Mouse (Mus musculus) lung, postnatal 10 days (tissue): ENCODE measurements around the gene Crlf1.

Experiments
- DNase-seq: peaks from one replicate; pipeline ENCODE4 v3.0.0; 2021

The Crlf1 gene

DNA sequence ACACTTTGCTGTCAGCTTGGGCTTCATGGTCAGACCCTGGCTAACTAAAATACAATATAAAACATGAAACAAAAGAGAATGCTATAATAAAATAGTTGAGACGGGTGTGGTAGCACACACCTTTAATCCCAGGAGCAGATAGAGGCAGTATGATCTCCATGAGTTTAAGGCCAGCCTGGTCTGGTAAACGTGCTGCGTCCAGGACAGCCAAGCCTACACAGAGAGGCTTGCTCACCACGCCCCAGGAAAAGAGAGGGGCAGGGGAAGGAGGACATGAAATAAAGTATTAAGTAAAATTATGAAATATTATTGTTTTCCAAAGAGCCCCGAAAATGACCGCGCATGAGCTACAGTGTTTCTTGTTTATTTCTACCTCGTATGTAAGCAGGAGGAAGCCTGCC lies 34.2 kb downstream of the Crlf1 start:
- no peak for DNase-seq

DNA sequence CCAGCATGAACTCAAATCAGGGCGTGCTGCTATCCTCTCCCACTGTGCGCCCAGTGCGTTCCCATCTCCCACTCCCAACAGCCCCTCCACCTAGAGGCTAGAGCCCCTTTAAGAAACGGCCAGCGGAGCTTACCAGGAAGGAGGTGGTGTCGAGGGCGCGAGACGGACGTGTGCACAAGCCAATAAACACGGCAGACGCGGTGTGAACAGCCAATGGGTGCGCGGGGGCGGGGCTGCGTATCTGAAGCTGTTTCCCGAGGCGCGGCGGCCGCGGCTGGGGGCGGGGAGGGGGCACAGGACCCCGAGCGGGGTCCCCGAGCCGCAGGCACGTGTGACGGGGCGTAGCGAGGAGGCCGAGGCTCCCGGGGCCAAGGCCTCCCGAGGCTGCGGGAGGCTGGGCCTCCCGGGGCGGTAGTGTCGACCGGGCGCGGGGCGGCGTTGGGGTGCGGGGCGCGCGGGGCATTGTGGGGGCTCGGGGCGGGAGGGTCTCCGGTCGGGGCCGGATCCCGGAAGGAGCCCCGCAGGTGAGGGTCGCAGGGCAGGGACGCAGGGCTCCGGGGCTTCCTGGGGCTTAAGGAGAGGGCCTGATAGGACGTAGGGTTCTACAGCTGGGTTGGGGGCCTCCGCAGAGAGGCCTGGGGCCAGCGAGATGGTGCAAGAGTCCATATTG lies 34.7 kb downstream of the Crlf1 start, which contains the start of the genes Fkbp8 and Kxd1:
Gene Fkbp8 (plus strand): TSS at position 213 of the 670 bp plus-strand sequence.
Gene Kxd1 (minus strand): TSS at position 445 of the 670 bp plus-strand sequence.
- peak; percentile 98 for DNase-seq

DNA sequence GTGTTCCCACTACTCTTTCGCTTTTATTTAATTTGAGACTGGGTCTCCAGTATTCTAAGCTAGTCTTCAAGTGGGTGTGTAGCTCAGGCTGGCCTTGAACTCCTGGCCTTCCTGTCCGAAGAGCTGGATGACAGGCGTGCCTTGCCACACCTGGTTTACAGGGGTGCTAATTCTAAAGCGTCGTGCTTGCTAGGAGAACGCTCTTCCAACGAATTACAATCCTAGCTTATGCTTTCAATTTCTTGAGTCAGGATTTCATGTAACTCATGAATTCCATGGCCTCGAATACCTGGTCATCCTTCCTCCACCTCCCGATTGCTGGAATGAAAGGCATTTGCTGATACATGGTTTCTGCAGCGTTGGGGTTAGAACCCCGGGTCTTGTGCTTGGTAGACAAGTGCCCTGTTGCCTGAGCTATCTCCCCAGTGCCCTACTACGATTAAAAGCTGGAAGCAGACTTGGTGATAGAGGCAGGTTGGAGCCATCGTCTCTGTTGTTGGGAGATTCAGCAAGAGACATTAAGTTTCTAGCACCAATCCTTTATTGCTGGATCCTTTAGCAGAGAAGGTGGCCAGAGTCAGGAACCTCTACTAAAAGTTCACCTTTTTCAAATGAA lies 35.3 kb downstream of the Crlf1 start:
- no peak for DNase-seq

DNA sequence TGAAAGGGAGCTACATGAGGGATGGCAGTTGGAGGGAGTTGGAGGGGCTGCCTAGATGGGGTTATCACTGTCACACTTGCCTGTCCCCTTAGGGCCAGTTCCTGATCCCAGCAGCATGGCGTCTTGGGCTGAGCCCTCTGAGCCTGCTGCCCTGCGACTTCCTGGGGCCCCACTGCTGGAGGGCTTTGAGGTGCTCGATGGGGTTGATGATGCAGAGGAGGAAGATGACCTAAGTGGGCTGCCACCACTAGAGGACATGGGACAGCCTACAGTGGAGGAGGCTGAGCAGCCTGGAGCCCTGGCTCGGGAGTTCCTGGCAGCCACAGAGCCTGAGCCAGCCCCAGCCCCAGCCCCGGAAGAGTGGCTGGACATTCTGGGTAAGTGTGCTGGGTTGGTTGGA lies 36.3 kb downstream of the Crlf1 start:
- no peak for DNase-seq

DNA sequence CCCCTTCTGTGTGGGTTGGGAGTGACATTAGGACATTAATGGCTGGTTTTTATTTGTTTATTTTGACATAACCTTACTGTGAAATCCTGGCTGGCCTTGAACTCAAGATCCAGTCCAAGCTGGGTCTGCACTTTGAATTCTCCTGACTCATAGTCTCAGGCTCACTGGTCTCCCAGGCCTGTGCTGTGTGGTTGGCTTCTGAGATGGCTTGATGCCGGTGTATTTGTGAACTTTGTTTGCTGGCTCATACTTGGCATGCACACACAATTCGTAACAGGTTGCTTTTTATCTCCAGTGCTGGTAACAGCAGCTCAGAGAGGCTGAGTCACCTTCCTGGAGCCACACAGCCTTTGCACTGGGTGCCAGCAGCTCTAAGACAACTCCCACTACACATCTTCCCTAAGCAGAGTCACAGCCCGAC lies 36.8 kb downstream of the Crlf1 start:
- no peak for DNase-seq

DNA sequence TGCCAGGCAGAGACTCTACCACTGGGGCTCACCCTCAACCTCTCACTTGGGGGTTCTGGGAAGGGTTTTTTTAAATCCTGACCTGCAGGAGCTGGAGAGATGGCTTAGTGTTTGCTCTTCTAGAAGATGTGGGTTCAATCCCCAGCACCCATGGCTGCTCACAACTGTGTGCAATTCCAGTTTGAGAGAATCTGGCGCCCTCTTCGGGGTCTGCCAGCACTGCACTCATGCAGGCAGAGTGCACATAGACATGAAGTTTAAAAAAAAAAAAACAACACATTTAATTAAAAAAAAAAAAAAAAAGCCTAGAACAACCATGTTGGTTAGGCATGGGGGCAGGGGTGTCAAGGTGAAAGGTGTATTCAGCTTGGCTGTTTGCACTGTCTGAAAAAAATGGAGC lies 37.4 kb downstream of the Crlf1 start:
- peak; percentile 37 for DNase-seq

DNA sequence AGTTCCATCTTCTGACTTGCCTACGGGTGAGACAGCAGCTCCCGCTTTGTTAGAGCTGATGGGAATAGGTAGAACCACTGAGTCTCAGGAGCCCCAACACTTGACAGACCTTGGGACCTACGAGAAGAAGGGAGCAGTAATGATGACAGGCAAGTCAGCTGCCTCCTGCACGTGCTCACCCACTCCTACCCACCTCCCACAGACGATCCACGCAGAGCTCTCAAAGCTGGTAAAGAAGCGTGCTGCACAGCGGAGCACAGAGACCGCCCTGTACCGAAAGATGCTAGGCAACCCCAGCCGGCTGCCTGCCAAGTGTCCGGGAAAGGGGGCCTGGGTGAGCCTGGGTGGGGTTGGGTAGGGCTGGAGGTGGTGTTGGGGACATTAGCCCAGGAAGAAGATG lies 41.3 kb downstream of the Crlf1 start:
- DNase-seq: no peak

DNA sequence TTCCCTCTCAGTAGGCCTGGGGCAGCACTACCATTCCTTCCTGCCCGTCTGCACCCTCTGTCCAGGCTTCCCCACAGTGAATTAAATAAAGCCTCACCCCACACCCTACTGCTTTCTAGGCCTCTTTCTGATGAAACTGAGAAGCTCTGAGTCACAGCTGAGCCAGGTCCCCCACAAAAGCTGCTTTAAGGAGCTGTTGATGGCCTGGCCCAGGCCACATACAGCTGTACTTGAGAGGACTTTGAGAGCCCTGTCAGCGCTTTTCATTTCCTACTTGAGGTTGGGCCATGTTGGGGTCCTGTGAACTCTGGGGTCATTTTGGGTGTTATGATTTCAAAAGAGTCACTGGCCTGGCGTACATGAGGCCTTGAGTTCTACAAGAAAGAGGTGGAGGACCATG lies 42.3 kb downstream of the Crlf1 start:
- peak; percentile 61 for DNase-seq

DNA sequence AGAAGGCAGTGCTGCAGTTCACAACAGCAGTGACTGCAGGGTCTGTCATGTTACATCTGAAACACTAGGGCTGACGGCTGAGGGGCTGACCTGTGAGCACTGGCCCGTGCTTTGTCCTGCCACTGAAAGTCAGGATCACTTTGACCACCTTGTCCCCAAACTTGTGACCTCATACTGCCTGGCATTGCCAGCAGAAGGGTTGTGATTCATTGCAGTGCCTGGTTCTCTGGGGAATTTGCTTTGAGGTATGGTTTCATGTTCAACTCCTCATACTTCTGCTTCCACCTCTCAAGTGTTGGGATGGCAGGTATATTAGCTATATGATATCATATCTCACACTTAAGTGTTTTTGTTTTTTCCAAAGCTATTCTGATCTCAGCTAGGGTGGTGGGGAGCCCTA lies 42.7 kb downstream of the Crlf1 start:
- no peak for DNase-seq

DNA sequence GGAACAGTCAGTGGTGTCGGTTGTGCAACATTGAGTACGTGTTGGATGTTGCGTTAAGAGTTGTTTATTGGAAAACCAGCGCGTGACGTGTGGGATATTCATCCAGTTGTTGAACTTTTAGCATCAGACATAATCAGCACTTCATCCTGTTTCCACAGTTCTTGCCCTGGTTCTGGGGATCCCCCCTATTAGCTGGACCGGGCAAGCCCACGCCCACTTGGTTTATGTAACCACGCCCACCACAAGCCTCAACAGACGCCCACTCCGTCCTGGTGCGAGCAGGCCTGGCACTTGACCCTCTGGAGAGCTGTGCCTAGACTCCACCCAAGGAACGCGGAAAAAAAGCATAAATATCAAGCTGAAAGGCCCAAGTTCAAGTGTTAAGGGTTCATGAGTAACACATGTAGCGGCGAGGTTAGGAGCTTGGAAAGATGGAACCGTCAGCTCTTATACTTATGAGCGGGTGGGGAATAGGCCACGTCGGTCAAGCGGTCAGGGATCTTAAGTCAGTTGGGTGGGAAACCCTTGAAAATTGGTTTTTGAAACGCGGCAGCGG lies 45.1 kb downstream of the Crlf1 start:
- DNase-seq: peak; percentile 90

DNA sequence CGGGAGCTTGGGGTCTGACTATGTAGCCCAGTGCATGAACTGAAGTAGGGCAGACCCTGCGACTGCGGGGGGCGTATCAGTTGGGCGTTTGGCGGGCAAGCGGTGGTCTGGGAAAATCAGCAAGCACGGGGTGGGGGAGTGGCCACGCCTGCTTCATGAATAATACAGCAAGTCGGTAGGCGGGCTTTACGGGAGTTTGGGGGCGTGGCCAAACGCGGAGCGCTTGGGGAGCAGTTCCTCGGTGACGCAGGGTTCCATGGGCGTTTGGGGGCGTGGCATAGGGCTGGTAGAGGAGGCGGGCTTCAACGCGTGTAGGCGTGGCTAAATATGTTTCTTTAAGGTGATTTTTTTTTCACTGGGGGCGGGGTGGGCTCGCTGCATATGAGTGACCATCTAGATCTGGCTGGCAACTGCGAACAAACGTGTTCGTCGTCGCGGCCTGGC lies 45.7 kb downstream of the Crlf1 start:
- DNase-seq: peak; percentile 100

DNA sequence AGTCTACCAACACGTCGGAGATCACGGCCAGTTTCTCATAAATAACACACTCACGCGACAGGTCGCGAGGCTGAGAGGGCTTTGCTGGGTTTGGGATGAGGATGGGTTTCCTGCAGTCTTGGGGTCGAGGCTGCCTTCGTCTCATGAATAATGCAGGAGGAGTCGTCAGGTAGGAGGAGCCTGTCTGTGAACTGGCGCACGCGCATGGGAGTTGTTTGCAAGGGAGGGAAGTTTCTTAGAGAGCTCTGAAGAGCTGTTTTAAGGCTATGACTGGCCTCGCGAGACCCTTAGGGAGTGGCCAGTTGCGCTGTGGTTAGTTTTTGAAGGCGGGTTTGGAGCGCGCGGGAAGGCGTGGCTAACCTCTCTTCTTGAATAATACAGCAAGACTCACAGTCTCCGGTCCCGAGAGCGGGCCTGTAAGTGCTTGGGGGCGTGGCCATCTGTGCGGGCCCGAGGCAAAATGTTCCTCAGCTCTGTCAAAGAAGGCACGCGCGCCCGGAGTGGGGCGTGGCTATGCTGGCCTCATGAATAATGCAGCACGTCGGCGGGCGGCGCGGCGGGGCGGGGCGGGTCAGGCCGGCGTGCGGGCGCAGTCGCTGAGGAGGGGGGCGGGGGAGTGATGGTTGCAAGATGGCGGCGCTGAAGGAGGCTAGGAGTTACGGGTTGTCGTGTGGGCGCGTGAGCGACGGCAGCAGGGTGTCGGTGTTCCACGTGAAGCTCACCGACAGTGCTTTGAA lies 46.3 kb downstream of the Crlf1 start, which contains the start of gene Ell:
Gene Ell (plus strand): TSS at position 381 of the 737 bp plus-strand sequence.
- DNase-seq: peak; percentile 100

DNA sequence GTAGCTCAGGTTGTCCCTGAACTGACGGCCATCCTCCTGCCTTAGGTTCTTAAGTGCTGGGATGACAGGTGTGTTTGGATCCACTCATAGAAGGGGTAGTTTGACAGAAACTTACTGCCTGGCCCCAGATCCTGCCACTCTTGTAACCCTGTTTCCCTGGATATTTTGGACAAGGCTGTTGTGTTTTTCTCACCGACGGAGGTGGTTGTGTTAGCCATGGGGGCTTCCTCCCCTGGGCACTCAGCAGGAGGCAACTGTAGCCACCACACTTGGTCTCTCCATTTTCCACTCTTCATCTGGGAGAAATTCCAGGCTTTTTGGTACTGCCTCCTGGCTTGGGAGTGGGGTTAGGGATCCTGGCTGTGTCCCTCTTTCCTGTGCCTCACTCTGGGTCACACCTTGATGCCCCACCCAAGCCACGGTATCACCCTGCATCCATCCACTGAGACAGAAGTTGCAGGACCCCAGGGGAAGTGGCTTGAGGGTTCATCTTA lies 47.1 kb downstream of the Crlf1 start:
- DNase-seq: no peak

DNA sequence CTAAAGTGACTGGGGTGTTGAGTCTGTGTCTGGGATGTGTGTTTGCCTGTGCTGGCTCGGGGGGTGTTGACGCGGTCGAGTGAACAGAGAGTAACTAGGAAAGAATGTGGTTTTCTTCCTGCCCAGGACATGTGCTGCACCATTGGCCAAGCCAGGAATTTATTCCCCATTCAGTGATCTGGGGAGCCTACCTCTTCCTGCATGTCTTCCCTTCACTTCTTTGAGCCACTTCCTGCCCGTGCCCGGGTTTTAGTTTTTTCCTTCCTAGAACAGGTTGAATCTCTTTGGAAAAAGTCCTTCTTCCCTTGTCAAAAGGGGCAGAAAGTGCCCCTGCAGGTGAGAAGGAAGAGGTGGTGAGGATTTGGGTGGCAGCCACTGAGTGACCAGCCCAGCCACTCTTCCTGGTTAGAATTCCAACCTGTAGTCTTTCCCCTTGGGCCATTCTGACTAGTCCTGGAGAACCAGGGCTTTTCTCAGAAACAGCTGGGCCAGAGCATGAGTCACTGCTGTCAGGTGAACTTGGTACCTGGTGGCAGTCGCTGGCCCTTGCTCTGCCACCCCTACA lies 47.6 kb downstream of the Crlf1 start:
- DNase-seq: no peak

DNA sequence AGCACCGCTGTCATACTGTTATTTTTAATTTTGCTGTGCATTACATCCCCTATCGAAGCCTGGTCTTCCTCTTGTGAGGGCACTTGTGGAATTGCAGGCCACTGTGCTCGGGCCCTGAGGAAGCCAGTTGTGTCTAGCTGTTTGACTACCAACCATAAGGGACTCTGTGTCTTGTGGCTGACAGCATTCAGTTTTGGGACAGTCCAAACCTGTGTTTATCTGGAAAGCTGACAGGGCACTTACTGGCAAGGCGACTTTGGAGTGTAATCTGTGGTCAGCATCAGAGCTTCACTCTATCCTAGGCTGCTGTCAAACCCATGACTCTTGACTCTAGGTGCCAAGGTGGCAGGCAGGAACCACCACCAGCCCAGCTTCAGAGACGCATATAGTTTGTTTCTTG lies 48.1 kb downstream of the Crlf1 start:
- DNase-seq: no peak

DNA sequence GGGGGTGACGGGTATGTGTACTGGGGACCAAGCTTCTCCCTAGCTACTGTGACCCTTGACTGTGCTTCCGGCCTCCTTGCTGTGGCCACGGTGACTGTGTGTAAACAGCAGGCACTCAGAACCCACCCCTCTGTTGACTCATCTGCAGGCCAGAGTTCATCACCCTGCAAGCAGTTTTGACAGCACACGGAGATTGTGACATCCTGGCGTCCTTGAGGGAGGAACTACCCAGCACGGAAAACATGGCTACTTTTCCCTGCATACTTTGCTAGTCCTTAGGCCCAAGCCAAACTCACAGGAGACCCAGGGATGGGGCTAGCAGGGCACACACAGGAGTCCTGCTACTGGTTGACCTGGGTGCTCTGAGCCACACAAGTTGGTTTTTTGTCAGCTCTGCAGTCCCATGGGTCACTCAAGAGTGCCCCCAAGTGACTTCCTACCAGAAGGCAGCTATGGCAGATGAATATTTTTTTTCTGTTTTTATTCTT lies 51.3 kb downstream of the Crlf1 start:
- DNase-seq: peak; percentile 73

DNA sequence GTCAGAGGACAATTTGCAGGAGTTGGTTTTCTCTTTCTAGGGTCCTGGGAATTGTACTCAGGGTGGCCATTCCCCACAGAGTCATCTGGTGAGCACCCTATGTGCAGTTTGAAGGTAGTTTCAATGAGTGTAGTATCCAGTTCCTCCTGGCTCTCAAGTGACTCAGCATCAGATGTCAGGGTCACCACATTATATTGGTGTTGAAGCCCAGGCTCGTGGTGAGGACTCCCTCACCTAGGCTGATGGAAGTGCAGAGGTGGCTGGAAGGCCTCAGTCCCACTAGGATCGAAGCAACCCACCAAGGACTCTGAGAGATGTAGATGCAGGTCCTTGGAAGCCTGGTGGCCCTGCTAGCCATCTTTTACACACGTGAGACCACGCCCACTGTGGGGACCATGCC lies 53.5 kb downstream of the Crlf1 start:
- DNase-seq: peak; percentile 3

DNA sequence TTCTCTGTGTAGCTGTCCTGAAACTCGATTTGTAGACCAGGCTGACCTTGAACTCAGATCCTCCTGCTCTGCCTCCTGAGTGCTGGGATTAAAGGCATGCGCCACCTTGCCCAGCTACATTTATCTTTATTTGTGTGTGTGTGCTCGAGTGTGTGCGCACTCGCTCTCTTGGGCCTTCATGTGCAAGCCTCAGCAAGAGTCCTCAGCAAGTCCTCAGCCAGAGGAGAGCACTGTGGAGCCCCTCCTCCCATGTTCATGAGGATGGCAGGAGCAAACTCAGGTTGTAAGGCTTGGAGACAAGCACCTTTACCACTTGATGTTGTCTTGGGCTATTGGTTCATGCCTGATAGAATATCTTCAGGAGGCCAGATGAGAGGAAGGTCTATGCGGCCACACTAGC lies 54.8 kb downstream of the Crlf1 start:
- DNase-seq: peak; percentile 36

DNA sequence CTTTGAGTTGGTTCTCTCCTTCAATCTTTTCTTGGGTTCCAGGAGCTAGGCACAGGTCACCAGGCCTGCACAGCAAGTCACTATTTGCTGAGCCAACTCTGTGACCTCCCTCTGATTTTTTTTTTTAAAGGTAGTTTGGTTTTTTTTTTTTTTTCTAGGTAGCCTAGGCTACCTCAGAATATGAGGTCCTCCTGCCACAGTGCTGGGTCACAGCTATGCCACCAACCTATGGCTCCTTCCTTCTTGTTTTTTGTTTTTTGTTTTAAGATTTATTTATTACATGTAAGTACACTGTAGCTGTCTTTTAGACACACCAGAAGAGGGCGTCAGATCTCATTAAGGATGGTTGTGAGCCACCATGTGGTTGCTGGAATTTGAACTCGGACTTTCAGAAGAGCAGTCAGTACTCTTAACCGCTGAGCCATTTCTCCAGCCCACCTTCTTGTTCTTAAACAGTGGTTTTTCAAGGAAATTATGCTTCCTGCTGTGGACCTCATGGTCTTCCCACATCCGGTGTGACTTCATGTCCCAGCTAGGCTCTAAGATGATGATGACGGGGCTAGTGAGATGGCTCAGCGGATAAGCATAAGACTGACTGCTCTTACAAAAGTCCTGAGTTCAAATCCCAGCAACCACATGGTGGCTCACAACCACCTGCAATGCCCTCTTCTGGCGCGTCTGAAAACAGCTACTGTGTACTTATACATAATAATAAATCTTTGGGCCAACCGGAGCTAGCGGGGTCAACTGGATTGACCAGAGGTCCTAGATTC lies 56.6 kb downstream of the Crlf1 start:
- DNase-seq: no peak

DNA sequence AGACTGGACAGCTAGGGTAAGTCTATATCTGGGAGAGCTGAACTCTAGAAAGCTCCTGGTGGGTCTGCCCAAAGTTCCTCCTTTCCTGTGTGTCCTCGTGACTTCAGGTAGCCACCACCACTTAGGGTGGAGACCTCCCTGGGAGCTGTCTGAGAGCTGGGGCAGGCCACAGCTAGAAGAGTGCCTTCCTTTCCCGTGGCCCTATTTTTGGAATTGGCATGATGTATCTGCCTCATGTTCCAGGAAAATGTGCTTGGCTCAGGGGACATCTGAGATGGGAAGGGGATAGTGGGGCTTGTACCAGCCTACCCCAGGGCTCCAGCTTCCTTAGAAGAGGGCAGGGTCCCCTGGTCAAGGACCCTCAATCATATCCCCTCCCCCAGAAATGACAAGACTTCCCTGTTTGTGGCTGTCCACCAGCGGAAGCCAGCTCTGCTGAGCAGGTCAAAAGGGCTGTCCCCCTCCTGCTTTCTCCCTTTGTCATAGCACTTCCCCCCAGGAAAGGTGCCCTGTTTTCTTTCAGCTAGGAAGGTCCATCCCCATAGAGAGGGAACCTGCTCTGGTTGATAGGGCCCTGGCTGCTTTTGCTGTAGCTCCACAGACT lies 58.7 kb downstream of the Crlf1 start:
- no peak for DNase-seq

DNA sequence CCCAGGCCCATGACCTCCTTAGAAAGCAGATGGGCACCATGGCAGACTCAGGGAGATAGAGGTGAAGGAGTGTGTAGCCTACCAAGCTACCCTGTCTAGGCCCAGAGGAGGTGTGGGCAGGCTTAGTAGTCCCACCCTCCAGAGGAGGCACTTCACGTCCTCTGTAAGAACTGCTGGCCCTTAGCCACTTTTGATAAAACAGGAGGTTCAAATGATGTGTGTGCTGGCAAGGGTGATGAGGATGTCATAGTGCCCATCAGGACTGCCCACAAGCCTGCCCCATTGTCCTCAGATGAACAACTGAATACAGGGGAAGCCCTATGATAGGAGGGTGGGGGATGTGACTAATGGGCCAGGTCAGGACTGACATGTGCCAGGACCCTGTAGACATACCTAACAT lies 59.9 kb downstream of the Crlf1 start:
- DNase-seq: peak; percentile 60
